Mouse (Mus musculus): ENCODE measurements around the gene Bcl2l1.

DNA sequence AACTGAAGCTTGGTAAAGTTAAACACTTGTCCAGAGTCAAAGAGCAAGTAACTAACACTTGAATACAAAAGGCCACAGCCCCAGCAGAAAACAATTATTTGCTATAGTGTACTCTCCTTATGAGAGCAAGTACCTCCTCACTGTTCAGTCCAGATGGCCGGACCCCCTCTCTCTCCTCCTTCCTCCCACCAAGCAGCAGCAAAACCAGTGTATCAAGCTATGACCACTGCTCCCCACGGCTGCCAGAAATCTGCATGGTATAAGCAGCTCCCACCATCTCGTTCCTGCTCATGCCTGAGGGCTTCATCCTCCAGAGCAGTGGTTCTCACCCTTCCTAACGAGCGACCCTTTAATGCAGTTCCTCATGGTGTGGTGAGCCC is 26.4 kb downstream of the Bcl2l1 start:
- TF ChIP-seq CTCF (IDR thresholded peaks at IDR 0.05; ENCODE audit: extremely low read depth, insufficient read depth, low read length) (no peak), POLR2A (IDR thresholded peaks at IDR 0.05; ENCODE audit: extremely low read depth, insufficient read depth, low read length) (no peak)
